Mouse (Mus musculus) CH12.LX (cell line): ENCODE data around the gene Gtf2h1. TPM values are rescaled to one million over a fixed set of nuclear protein-coding genes. Genes with fewer than 3 reads are reported as not detected.

Source experiments
- DNase-seq: peaks from one replicate; pipeline ENCODE4 v3.0.0-alpha.2; 2013; ENCODE audit errors: extremely low read depth
- H3K27ac ChIP-seq: 2 replicates; pipeline ENCODE4 v1.5.1; 2012; ENCODE audit warnings: low read depth, mild to moderate bottlenecking, control low read depth, moderate library complexity; ENCODE audit not compliant: insufficient read depth
- H3K27me3 ChIP-seq: replicated peaks from 2 replicates; pipeline ENCODE3; 2012; ENCODE audit warnings: inconsistent platforms
- H3K36me3 ChIP-seq, 2 experiments: replicated peaks in 1 of 2; 2 replicates each; pipeline versions ENCODE3 to v1.6.1; 2012; ENCODE audit warnings: inconsistent platforms in 1 of 2, low read length in 1 of 2, mild to moderate bottlenecking in 1 of 2, mixed read lengths in 1 of 2, moderate library complexity in 1 of 2; ENCODE audit not compliant: control insufficient read depth in 1 of 2, insufficient read depth in 1 of 2
- H3K4me1 ChIP-seq, 2 experiments: 2 replicates each; pipeline ENCODE4 v1.6.1; 2012; ENCODE audit warnings: inconsistent platforms in 1 of 2, moderate library complexity in 1 of 2; ENCODE audit not compliant: insufficient read depth in 2 of 2, control insufficient read depth in 1 of 2
- H3K4me2 ChIP-seq: 2 replicates; pipeline ENCODE4 v1.6.1; 2012; ENCODE audit warnings: low read depth, mild to moderate bottlenecking, control low read depth; ENCODE audit not compliant: poor library complexity, insufficient read depth, severe bottlenecking
- H3K4me3 ChIP-seq, 3 experiments: fragments of 150-350 bp in 1 of 3; sonication (generic) in 1 of 3; replicated peaks in 1 of 3; 2 replicates each; pipeline versions ENCODE3 to v1.5.1; 2011 to 2012; ENCODE audit warnings: low read depth in 2 of 3, low read length in 2 of 3, mild to moderate bottlenecking in 2 of 3, moderate library complexity in 2 of 3, control low read depth in 1 of 3, improper control_type of control experiment in 1 of 3, inconsistent platforms in 1 of 3, mixed read lengths in 1 of 3; ENCODE audit not compliant: poor library complexity in 1 of 3
- H3K79me2 ChIP-seq: replicated peaks from 2 replicates; pipeline ENCODE4 v1.6.1; 2012; ENCODE audit warnings: mild to moderate bottlenecking, moderate library complexity; ENCODE audit not compliant: control insufficient read depth, poor library complexity, insufficient read depth, severe bottlenecking; ENCODE audit errors: extremely low read depth
- H3K9ac ChIP-seq: 2 replicates; pipeline ENCODE4 v1.6.1; 2012; ENCODE audit warnings: low read depth, mild to moderate bottlenecking, control low read depth, moderate library complexity; ENCODE audit not compliant: insufficient read depth
- H3K9me3 ChIP-seq: replicated peaks from 2 replicates; pipeline ENCODE3; 2012; ENCODE audit warnings: low read length, inconsistent platforms, mixed read lengths
- BHLHE40 ChIP-seq: IDR thresholded peaks from 2 replicates; pipeline ENCODE4 v1.6.1; 2011; ENCODE audit warnings: mild to moderate bottlenecking, low read depth, low read length, improper control_type of control experiment
- E2F4 ChIP-seq: IDR thresholded peaks from 2 replicates; pipeline ENCODE4 v1.6.1; 2011; ENCODE audit warnings: low read depth, low read length, improper control_type of control experiment; ENCODE audit not compliant: insufficient replicate concordance
- ELF1 ChIP-seq: IDR thresholded peaks from 2 replicates; pipeline ENCODE4 v1.6.1; 2014; ENCODE audit warnings: low read depth, mild to moderate bottlenecking, inconsistent platforms, low read length, improper control_type of control experiment
- ETS1 ChIP-seq: conservative IDR thresholded peaks from 2 replicates; pipeline ENCODE4 v1.6.1; 2012; ENCODE audit warnings: low read depth, mild to moderate bottlenecking, inconsistent platforms, low read length, improper control_type of control experiment, moderate library complexity
- GABPA ChIP-seq: IDR thresholded peaks from 2 replicates; pipeline ENCODE4 v1.6.1; 2012; ENCODE audit warnings: low read depth, low read length, improper control_type of control experiment, inconsistent platforms; ENCODE audit not compliant: insufficient replicate concordance
- JUN ChIP-seq: IDR thresholded peaks from 2 replicates; pipeline ENCODE4 v1.6.1; 2011; ENCODE audit warnings: low read depth, mild to moderate bottlenecking, low read length, improper control_type of control experiment, moderate library complexity; ENCODE audit not compliant: insufficient read depth
- KAT2A ChIP-seq: IDR thresholded peaks from 2 replicates; pipeline ENCODE4 v1.6.1; 2012; ENCODE audit warnings: low read length, improper control_type of control experiment, inconsistent platforms; ENCODE audit not compliant: insufficient replicate concordance
- MAFK ChIP-seq: IDR thresholded peaks from 2 replicates; pipeline ENCODE4 v1.6.1; 2011; ENCODE audit warnings: low read length, improper control_type of control experiment; ENCODE audit not compliant: insufficient replicate concordance
- MAX ChIP-seq: IDR thresholded peaks from 2 replicates; pipeline ENCODE4 v1.6.1; 2011; ENCODE audit warnings: low read length, improper control_type of control experiment
- NELFE ChIP-seq: IDR thresholded peaks from 2 replicates; pipeline ENCODE4 v1.6.1; 2011; ENCODE audit warnings: low read depth, low read length, improper control_type of control experiment
- NRF1 ChIP-seq: IDR thresholded peaks from 2 replicates; pipeline ENCODE4 v1.6.1; 2014; ENCODE audit warnings: low read depth, mild to moderate bottlenecking, inconsistent platforms, low read length, improper control_type of control experiment, moderate library complexity
- PAX5 ChIP-seq: IDR thresholded peaks from 2 replicates; pipeline ENCODE4 v1.6.1; 2012; ENCODE audit warnings: low read length, inconsistent platforms, mixed read lengths
- POLR2A ChIP-seq: IDR thresholded peaks from 2 replicates; pipeline ENCODE4 v1.6.1; 2011; ENCODE audit warnings: low read depth, mild to moderate bottlenecking, improper control_type of control experiment, low read length
- POLR2AphosphoS2 ChIP-seq: IDR thresholded peaks from 2 replicates; pipeline ENCODE4 v1.6.1; 2011; ENCODE audit warnings: low read depth, low read length, improper control_type of control experiment
- RAD21 ChIP-seq: IDR thresholded peaks from 2 replicates; pipeline ENCODE4 v1.6.1; 2011; ENCODE audit warnings: low read depth, mild to moderate bottlenecking, low read length, improper control_type of control experiment, moderate library complexity
- RCOR1 ChIP-seq: conservative IDR thresholded peaks from 2 replicates; pipeline ENCODE4 v1.6.1; 2012; ENCODE audit warnings: low read depth, mild to moderate bottlenecking, inconsistent platforms, low read length, improper control_type of control experiment
- SMC3 ChIP-seq: IDR thresholded peaks from 2 replicates; pipeline ENCODE4 v1.6.1; 2011; ENCODE audit warnings: low read depth, low read length, improper control_type of control experiment
- TCF12 ChIP-seq: IDR thresholded peaks from 2 replicates; pipeline ENCODE4 v1.6.1; 2014; ENCODE audit warnings: low read depth, mild to moderate bottlenecking, inconsistent platforms, low read length, improper control_type of control experiment
- ZKSCAN1 ChIP-seq: IDR thresholded peaks from 2 replicates; pipeline ENCODE4 v1.6.1; 2012; ENCODE audit warnings: low read depth, inconsistent platforms, low read length, improper control_type of control experiment, borderline replicate concordance
- ZNF384 ChIP-seq: IDR thresholded peaks from 2 replicates; pipeline ENCODE4 v1.6.1; 2012; ENCODE audit warnings: low read depth, low read length, improper control_type of control experiment, inconsistent platforms
- dilution Hi-C: fragments of 300-500 bp; cut with MboI; formaldehyde crosslinking; loops from 2 replicates; pipeline ENCODE4 v1.14.3; 2020; ENCODE audit warnings: low sequenced_read_pairs; ENCODE audit not compliant: extremely low pct_unique_long_range_greater_than_20kb, extremely low pct_ligation_motif_present
- in situ Hi-C: fragments of 300-500 bp; cut with MboI; formaldehyde crosslinking; loops from 3 replicates; pipeline ENCODE4 v1.14.3; 2019; ENCODE audit warnings: low sequenced_read_pairs, low pct_ligation_motif_present, low pct_unique_long_range_greater_than_20kb, mixed read lengths
- polyA plus RNA-seq: library from polyadenylated mRNA; unstranded; fragments of >175 nt; gene quantifications from 2 replicates; pipeline ENCODE4 v1.2.1, GENCODE M21; 2012; ENCODE audit warnings: low read depth; ENCODE audit not compliant: insufficient read length
- total RNA-seq, 2 experiments: library from RNA; depleted of rRNA; stranded (reverse); fragments of 300-350 nt in 1 of 2; fragments of >200 nt in 1 of 2; gene quantifications; 2 replicates each; pipeline ENCODE4 v1.2.3; 2012 to 2014

Gene Gtf2h1
- total and polyA plus RNA-seq, 3 experiments: 79.2 to 172 (median 161) TPM

DNA sequence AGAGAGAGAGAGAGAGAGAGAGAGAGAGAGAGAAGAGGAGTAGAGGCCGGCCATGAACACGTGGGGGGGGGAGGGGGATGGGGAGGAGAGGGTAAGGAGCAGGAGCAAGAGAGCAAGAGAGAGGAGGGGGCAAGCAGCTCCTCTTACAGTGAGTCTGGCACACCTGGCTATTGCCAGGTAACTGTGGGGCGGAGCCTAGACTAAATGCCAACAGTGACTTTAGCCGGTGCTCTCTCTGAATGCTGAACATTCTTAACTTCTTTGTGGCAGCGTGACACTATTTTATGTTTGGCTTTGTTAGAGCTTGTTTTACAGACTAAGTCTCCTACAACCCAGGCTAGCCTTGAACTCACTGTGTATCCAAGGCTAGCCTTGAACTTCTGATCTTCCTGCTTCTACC is 46.4 kb downstream of the Gtf2h1 start:
- Histone ChIP-seq H3K36me3 (peaks cover 0 to 7% of the 10 kb centered on the region in 2 experiments), H3K27me3 (no peaks in the 10 kb centered on the region), H3K9me3 (no peaks in the 10 kb centered on the region), H3K4me1 (peaks cover 5 to 28% of the 10 kb centered on the region in 2 experiments; a peak in 3 of 4 replicates), H3K4me3 (no peak overlapping the region), H3K4me2 (no peak overlapping the region), H3K9ac (no peak overlapping the region), H3K27ac (no peak overlapping the region), H3K79me2 (peaks cover 14% of the 10 kb centered on the region)
- DNase-seq: no peak
- in situ Hi-C loops: no loop called here
- no peak for TF ChIP-seq POLR2AphosphoS2
- no peak for TF ChIP-seq PAX5
- no peak for TF ChIP-seq TCF12
- no peak for TF ChIP-seq NELFE
- TF ChIP-seq GABPA: no peak
- TF ChIP-seq RCOR1: no peak
- TF ChIP-seq BHLHE40: no peak
- TF ChIP-seq MAFK: no peak
- no peak for TF ChIP-seq KAT2A
- no peak for TF ChIP-seq RAD21
- TF ChIP-seq ZKSCAN1: no peak
- dilution Hi-C loops: no loop called here

DNA sequence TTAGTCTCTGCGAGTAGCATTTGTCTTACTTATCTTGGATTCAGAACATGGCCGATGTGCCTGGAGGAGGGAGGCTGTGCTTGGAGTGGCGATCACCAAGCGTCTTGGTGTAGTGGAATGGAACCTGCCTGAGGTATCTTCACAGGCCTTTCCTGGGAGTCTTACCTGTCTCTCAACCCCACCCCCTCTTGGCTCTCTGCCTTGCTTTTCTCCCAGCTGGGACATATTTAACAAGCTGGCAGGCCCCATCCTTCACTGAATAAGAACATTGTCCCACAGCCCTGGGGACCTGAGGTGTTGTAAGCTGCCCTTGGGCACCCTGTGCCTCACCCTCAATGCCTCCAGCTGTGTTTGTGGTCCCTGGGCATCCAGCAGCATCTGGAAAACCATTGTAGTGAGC is 47.7 kb downstream of the Gtf2h1 start:
- H3K9me3 ChIP-seq: no peaks in the 10 kb centered on the region
- TF ChIP-seq ELF1: no peak
- TF ChIP-seq ETS1: no peak
- no peak for TF ChIP-seq TCF12
- no peak for TF ChIP-seq RCOR1
- no peak for TF ChIP-seq MAX
- no peak for TF ChIP-seq SMC3
- TF ChIP-seq ZNF384: no peak
- no peak for TF ChIP-seq RAD21
- no peak for TF ChIP-seq NRF1
- no peak for TF ChIP-seq JUN
- TF ChIP-seq E2F4: no peak
- no peak for TF ChIP-seq POLR2A
- TF ChIP-seq ZKSCAN1: no peak
- H3K79me2 ChIP-seq: peaks cover 15% of the 10 kb centered on the region
- no peak overlapping the region for H3K27ac ChIP-seq
- peaks cover 5 to 28% of the 10 kb centered on the region in 2 experiments; a peak in 3 of 4 replicates for H3K4me1 ChIP-seq
- no peak overlapping the region for H3K4me3 ChIP-seq
- dilution Hi-C loops (no loop called here), in situ Hi-C loops (no loop called here)
- H3K27me3 ChIP-seq: no peaks in the 10 kb centered on the region
- DNase-seq: no peak
- H3K9ac ChIP-seq: no peak overlapping the region
- H3K4me2 ChIP-seq: no peak overlapping the region
- peaks cover 2 to 14% of the 10 kb centered on the region in 2 experiments for H3K36me3 ChIP-seq
